Mouse (Mus musculus): ENCODE data around the gene Pdzd8. TPM values are rescaled to one million over a fixed set of nuclear protein-coding genes. Genes with fewer than 3 reads are reported as not detected.

Pdzd8 gene
- polyA plus RNA-seq, 1 experiment from 2014 or later = 9.1 TPM

- Histone ChIP-seq H3K4me1 (0 out of 2 replicates have a peak, but pooled peaks cover 3% of the 10 kb centered on the region), H3K9me3 (replicated peaks) (no peaks in the 10 kb centered on the region), H3K27me3 (replicated peaks) (no peaks in the 10 kb centered on the region; the same call in 1 of the 2 replicates), H3K36me3 (no peaks in the 10 kb centered on the region), H3K9ac (no peak overlapping the region), H3K4me3 (no peak overlapping the region), H3K27ac (no peak overlapping the region), H3K4me2 (no peak overlapping the region)
- ATAC-seq = no peak
- WGBS (ENCODE audit: insufficient replicate concordance) = 67% methylated on average over 4 of the region's 4 CpGs
Observed at GRCm38 (mm10) chr19:59371016-59371415, 25.4 kb upstream of the Pdzd8 start.

DNA sequence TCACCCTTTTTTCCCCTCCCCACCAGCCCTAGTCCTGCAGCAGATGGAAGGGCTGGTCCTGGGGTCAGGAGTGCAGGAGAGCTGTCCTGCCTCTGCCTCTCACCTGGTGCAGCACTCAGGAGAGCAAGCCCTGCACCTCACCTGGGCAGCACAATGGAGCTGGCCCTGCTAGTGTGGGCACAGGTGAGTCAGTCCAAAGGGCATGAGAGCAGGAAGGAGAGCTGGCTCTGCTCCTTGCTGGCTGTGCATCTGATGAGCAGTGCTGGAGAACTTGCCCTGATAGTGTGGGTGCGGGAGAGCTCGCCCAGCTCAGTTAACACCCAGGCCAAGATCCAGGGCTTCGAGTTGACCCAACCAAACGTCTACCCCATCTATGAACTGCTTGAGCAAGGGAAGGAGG, 22.3 kb upstream of the Pdzd8 start:
- Histone ChIP-seq H3K9ac (no peak overlapping the region), H3K4me1 (peaks cover 32% of the 10 kb centered on the region), H3K27ac (no peak overlapping the region), H3K9me3 (replicated peaks) (no peaks in the 10 kb centered on the region), H3K36me3 (no peaks in the 10 kb centered on the region), H3K4me3 (no peak overlapping the region), H3K4me2 (no peak overlapping the region), H3K27me3 (replicated peaks) (no peaks in the 10 kb centered on the region)
- no peak for ATAC-seq
- 65% methylated on average over 4 of the region's 4 CpGs for WGBS (ENCODE audit: insufficient replicate concordance)

DNA sequence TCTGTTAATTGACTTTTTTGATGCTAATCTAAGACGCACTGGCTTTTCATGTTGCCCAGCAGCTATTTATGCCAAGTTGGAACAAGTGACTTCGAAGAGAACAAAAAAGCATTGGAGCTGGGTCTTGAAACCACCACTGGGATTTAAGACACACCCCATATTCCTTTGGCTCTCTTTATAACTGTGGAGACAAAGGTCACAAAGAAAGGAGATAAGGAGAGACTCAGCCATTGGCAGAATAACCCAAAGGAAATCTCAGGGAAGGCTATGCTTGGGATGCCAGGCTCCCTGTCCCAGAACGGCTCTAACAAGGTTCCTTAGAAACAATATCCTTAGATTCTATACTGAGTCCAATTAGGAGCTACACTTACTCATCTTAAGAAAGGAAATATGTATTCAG, 21.1 kb upstream of the Pdzd8 start:
- WGBS (ENCODE audit: insufficient replicate concordance) = 72% methylated on average over 3 of the region's 3 CpGs
- peaks cover 43% of the 10 kb centered on the region for H3K4me1 ChIP-seq
- no peak for ATAC-seq

GRCm38 (mm10) chr19:59363666-59364065, 18.1 kb upstream of the Pdzd8 start:
- Histone ChIP-seq H3K9ac (peak overlapping the region; percentile 22; the same call in 1 of the 2 replicates), H3K36me3 (no peaks in the 10 kb centered on the region), H3K27me3 (replicated peaks) (no peaks in the 10 kb centered on the region), H3K4me3 (no peak overlapping the region), H3K4me2 (peak overlapping the region; percentile 37), H3K9me3 (replicated peaks) (no peaks in the 10 kb centered on the region), H3K4me1 (peaks cover 73% of the 10 kb centered on the region), H3K27ac (peak overlapping the region; percentile 95)
- peak; percentile 48 for ATAC-seq
- 22% methylated on average over 3 of the region's 3 CpGs for WGBS (ENCODE audit: insufficient replicate concordance)

More for the DNA sequence above, 21.1 kb upstream of the Pdzd8 start:
- H3K27ac ChIP-seq = no peak overlapping the region
- H3K4me2 ChIP-seq = no peak overlapping the region
- no peak overlapping the region for H3K9ac ChIP-seq
- H3K4me3 ChIP-seq = no peak overlapping the region
- no peaks in the 10 kb centered on the region for H3K27me3 ChIP-seq (replicated peaks)
- no peaks in the 10 kb centered on the region for H3K9me3 ChIP-seq (replicated peaks)
- no peaks in the 10 kb centered on the region for H3K36me3 ChIP-seq

GRCm38 (mm10) chr19:59362646-59363045, 17.1 kb upstream of the Pdzd8 start:
- no peak overlapping the region for H3K9ac ChIP-seq
- ATAC-seq = no peak
- H3K4me2 ChIP-seq = no peak overlapping the region
- H3K36me3 ChIP-seq = no peaks in the 10 kb centered on the region
- H3K27me3 ChIP-seq (replicated peaks) = no peaks in the 10 kb centered on the region
- 75% methylated on average over 6 of the region's 6 CpGs for WGBS (ENCODE audit: insufficient replicate concordance)
- no peaks in the 10 kb centered on the region for H3K9me3 ChIP-seq (replicated peaks)
- peak overlapping the region; percentile 95 for H3K27ac ChIP-seq
- peaks cover 80% of the 10 kb centered on the region for H3K4me1 ChIP-seq
- no peak overlapping the region for H3K4me3 ChIP-seq

- Histone ChIP-seq H3K4me3 (no peak overlapping the region; the same call in 1 of the 2 replicates), H3K4me2 (peak overlapping the region; percentile 58)
Observed at GRCm38 (mm10) chr19:59360486-59360896, 14.9 kb upstream of the Pdzd8 start.

DNA sequence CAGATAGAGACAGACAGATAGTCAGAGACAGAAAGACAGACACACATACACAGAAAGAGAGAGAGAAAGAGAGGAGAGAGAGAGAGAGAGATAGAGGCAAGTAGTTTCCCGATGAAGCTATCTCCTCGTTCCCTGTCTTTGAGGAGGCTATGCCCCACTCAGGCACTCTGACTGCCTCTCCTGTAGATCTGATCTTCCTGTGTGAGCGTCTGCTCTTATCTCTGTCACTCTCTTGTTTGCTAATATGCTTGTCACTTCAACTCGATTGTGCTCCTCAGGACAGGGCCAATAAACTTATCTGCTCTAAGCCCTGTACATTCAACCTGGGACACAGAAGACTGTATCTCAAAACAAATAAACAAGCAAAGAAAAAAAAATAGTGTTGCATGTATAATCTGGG, 13.6 kb upstream of the Pdzd8 start:
- Histone ChIP-seq H3K9ac (0 out of 2 replicates have a peak overlapping the region, but pooled peaks have one; percentile 48), H3K4me2 (peak overlapping the region; percentile 58), H3K4me3 (no peak overlapping the region), H3K27ac (peak overlapping the region; percentile 95), H3K27me3 (replicated peaks) (peaks cover under 1% of the 10 kb centered on the region; the same call in 1 of the 2 replicates), H3K4me1 (peaks cover 97% of the 10 kb centered on the region), H3K9me3 (replicated peaks) (no peaks in the 10 kb centered on the region), H3K36me3 (no peaks in the 10 kb centered on the region)
- ATAC-seq = peak; percentile 64
- WGBS (ENCODE audit: insufficient replicate concordance) = 2% methylated on average over 4 of the region's 4 CpGs

More at GRCm38 (mm10) chr19:59360486-59360896, 14.9 kb upstream of the Pdzd8 start:
- Histone ChIP-seq H3K9me3 (replicated peaks) (no peaks in the 10 kb centered on the region), H3K27ac (peak overlapping the region; percentile 95), H3K27me3 (replicated peaks) (no peaks in the 10 kb centered on the region), H3K36me3 (no peaks in the 10 kb centered on the region), H3K9ac (peak overlapping the region; percentile 57), H3K4me1 (peaks cover 96% of the 10 kb centered on the region)
- WGBS (ENCODE audit: insufficient replicate concordance) = 31% methylated on average over 2 of the region's 2 CpGs
- ATAC-seq = peak; percentile 99

GRCm38 (mm10) chr19:59357878-59358277, 12.3 kb upstream of the Pdzd8 start:
- Histone ChIP-seq H3K4me3 (no peak overlapping the region), H3K9me3 (replicated peaks) (no peaks in the 10 kb centered on the region), H3K9ac (no peak overlapping the region), H3K27ac (peak overlapping the region; percentile 1; the same call in 1 of the 2 replicates), H3K36me3 (no peaks in the 10 kb centered on the region), H3K4me1 (peaks cover 96% of the 10 kb centered on the region), H3K27me3 (replicated peaks) (peaks cover 4% of the 10 kb centered on the region; the same call in 1 of the 2 replicates), H3K4me2 (no peak overlapping the region)
- 74% methylated on average over 4 of the region's 4 CpGs for WGBS (ENCODE audit: insufficient replicate concordance)
- no peak for ATAC-seq

DNA sequence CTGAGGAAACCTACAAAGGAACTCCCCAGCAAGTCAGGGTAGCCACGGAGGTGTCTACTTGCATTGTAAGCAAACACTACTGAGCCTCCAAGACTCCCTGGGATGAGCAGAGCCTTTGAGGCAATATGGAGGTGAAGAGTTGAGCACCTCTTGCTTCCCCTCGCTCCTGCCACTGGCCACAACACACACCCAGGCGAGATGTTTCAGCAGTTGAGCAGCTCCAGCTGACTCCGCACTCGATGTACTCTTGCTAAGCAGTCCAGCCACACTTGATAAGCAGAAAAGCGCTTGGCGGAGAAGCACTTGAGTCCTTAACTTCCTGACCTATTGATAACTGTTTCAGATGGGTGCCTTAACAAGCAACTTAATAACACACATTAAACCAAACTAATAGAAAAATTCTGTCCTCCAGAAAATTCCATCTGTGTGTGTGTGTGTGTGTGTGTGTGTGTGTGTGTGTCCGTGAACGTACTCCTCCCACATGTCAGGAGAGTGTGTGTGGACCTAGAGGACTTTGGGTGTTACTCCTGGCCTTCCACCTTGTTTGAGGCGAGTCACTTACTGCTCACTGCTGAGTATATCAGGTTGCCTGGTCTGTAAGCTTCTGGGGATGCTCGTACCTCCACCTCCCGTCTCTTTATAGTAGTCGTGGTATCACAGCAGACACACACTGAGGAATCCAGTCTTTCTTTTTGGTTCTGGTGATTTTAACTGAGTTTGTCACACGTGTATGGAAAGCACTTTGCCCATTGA, 11.4 kb upstream of the Pdzd8 start:
- Histone ChIP-seq H3K27me3 (replicated peaks) (peaks cover 7% of the 10 kb centered on the region; the same call in 1 of the 2 replicates), H3K9ac (peak overlapping the region; percentile 40), H3K4me1 (peaks cover 95% of the 10 kb centered on the region), H3K27ac (peak overlapping the region; percentile 76), H3K4me2 (peak overlapping the region; percentile 43), H3K9me3 (replicated peaks) (no peaks in the 10 kb centered on the region), H3K4me3 (0 out of 2 replicates have a peak overlapping the region, but pooled peaks have one; percentile 2), H3K36me3 (no peaks in the 10 kb centered on the region)
- 37% methylated on average over 14 of the region's 14 CpGs for WGBS (ENCODE audit: insufficient replicate concordance)
- ATAC-seq = peak; percentile 30; the same call in 1 of the 2 replicates

- peak overlapping the region; percentile 76 for H3K27ac ChIP-seq
- H3K4me3 ChIP-seq = 0 out of 2 replicates have a peak overlapping the region, but pooled peaks have one; percentile 2
- peak overlapping the region; percentile 43 for H3K4me2 ChIP-seq
- H3K9ac ChIP-seq = peak overlapping the region; percentile 40
- no peaks in the 10 kb centered on the region for H3K36me3 ChIP-seq
- H3K27me3 ChIP-seq (replicated peaks) = peaks cover 10% of the 10 kb centered on the region; the same call in 1 of the 2 replicates
- H3K9me3 ChIP-seq (replicated peaks) = no peaks in the 10 kb centered on the region
- H3K4me1 ChIP-seq = peaks cover 93% of the 10 kb centered on the region
- 75% methylated on average over 3 of the region's 3 CpGs for WGBS (ENCODE audit: insufficient replicate concordance)
- ATAC-seq = no peak
Observed at GRCm38 (mm10) chr19:59356388-59356787, 10.8 kb upstream of the Pdzd8 start.

- peak; percentile 70 for ATAC-seq
- 10% methylated on average over 2 of the region's 2 CpGs for WGBS (ENCODE audit: insufficient replicate concordance)
- peak overlapping the region; percentile 68 for H3K27ac ChIP-seq
Observed at GRCm38 (mm10) chr19:59354906-59355305, 9.3 kb upstream of the Pdzd8 start.

DNA sequence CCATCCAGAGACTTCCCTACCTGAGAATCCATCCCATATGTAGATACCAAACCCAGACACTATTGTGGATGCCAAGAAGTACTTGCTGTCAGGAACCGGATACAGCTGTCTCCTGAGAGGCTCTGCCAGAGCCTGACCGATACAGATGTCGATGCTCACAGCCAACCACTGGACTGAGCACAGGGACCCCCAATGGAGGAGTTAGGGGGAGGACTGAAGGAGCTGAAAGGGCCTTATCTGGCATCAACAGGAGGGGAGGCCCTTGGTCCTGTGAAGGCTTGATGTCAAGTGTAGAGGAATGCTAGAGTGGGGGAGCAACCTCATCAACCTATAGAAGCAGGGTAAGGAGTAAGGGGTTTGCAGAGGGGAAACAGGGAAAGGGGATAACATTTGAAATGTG, 7.2 kb upstream of the Pdzd8 start:
- ATAC-seq = peak; percentile 35
- peaks cover 72% of the 10 kb centered on the region for H3K4me1 ChIP-seq
- H3K4me3 ChIP-seq = no peak overlapping the region
- H3K27me3 ChIP-seq (replicated peaks) = peaks cover 16% of the 10 kb centered on the region
- H3K36me3 ChIP-seq = no peaks in the 10 kb centered on the region
- 20% methylated on average over 3 of the region's 3 CpGs for WGBS (ENCODE audit: insufficient replicate concordance)
- no peak overlapping the region for H3K9ac ChIP-seq
- no peak overlapping the region for H3K27ac ChIP-seq
- peak overlapping the region; percentile 25; the same call in 1 of the 2 replicates for H3K4me2 ChIP-seq
- no peaks in the 10 kb centered on the region for H3K9me3 ChIP-seq (replicated peaks)

More at GRCm38 (mm10) chr19:59354906-59355305, 9.3 kb upstream of the Pdzd8 start:
- peak overlapping the region; percentile 8; the same call in 1 of the 2 replicates for H3K4me2 ChIP-seq
- peaks cover 88% of the 10 kb centered on the region for H3K4me1 ChIP-seq
- H3K9ac ChIP-seq = 0 out of 2 replicates have a peak overlapping the region, but pooled peaks have one; percentile 9
- H3K9me3 ChIP-seq (replicated peaks) = no peaks in the 10 kb centered on the region
- H3K36me3 ChIP-seq = no peaks in the 10 kb centered on the region
- peaks cover 16% of the 10 kb centered on the region for H3K27me3 ChIP-seq (replicated peaks)
- H3K4me3 ChIP-seq = no peak overlapping the region
